In genomic region chr8:44709171-44709940, GRCm38 (mm10) we compare ENCODE assay signal across 13 mouse cellular contexts.
DNase-seq lines count a peak whose midpoint lies in the region; ATAC-seq and TF ChIP-seq lines count a peak whose summit lies in the region.
"Had no signal": no experiment of that assay in that cellular context is flagged by ENCODE, and none has a peak within 500 bp of the region (broad histone marks: within the 10 kb centered on the region; RNA-seq: fewer than 3 reads in every experiment).

No protein-coding gene starts in this region.

- H3K27ac ChIP-seq in limb, embryonic 11.5 days (replicated peaks; ENCODE audit: low read depth, low read length) = no peak overlapping the region
- H3K27ac ChIP-seq in limb, embryonic 10.5 days = no peak overlapping the region
- H3K27ac ChIP-seq in limb, embryonic 14.5 days (replicated peaks; ENCODE audit: low read depth, low read length) = no peak overlapping the region
- H3K27ac ChIP-seq: gastrocnemius, adult 2 months; heart, adult 2 months; liver, embryonic 12.5 days had no signal

- H3K4me2 ChIP-seq in limb, embryonic 11.5 days (ENCODE audit: low read depth, severe bottlenecking) = no peak overlapping the region; the same call in 1 of the 2 replicates
- H3K4me2 ChIP-seq in limb, embryonic 14.5 days (replicated peaks; ENCODE audit: low read depth, low read length, severe bottlenecking) = no peak overlapping the region
- H3K4me2 ChIP-seq: liver, embryonic 12.5 days had no signal

- DNase-seq in embryo, embryonic 10.5 days (ENCODE audit: low spot score) = peak; percentile 36
- no peak for DNase-seq in embryo, embryonic 10 days (ENCODE audit: low spot score)
- DNase-seq in limb, embryonic 11.5 days (ENCODE audit: low spot score) = no peak
- DNase-seq in limb, embryonic 10.5 days (ENCODE audit: low spot score) = no peak
- DNase-seq in brain, embryonic 14.5 days (ENCODE audit: low read depth) = peak; percentile 50
- DNase-seq in limb, embryonic 14.5 days (ENCODE audit: low spot score) = peak; percentile 75
- DNase-seq in right cerebral cortex, postnatal 4 days = no peak
- DNase-seq in gastrocnemius, postnatal 10 days = no peak
- DNase-seq: cerebellum, adult 2 months; gastrocnemius, adult 2 months; heart, adult 2 months; heart, postnatal 10 days had no signal

- no peak overlapping the region for H3K4me3 ChIP-seq in limb, embryonic 11.5 days (ENCODE audit: low read depth, low read length)
- H3K4me3 ChIP-seq in limb, embryonic 10.5 days = no peak overlapping the region
- no peak overlapping the region for H3K4me3 ChIP-seq in limb, embryonic 14.5 days (replicated peaks; ENCODE audit: low read length)
- H3K4me3 ChIP-seq: gastrocnemius, adult 2 months; heart, adult 2 months; liver, embryonic 12.5 days had no signal

- no peaks in the 10 kb centered on the region for H3K9me3 ChIP-seq in limb, embryonic 11.5 days (ENCODE audit: control insufficient read depth, low read length)
- H3K9me3 ChIP-seq in limb, embryonic 10.5 days (replicated peaks) = no peaks in the 10 kb centered on the region
- no peaks in the 10 kb centered on the region for H3K9me3 ChIP-seq in limb, embryonic 14.5 days (ENCODE audit: control insufficient read depth, low read length)
- H3K9me3 ChIP-seq: liver, embryonic 12.5 days had no signal

- no peaks in the 10 kb centered on the region for H3K36me3 ChIP-seq in limb, embryonic 11.5 days (ENCODE audit: control insufficient read depth, insufficient read depth, low read length)
- no peaks in the 10 kb centered on the region for H3K36me3 ChIP-seq in limb, embryonic 10.5 days
- no peaks in the 10 kb centered on the region for H3K36me3 ChIP-seq in limb, embryonic 14.5 days (ENCODE audit: control insufficient read depth, insufficient read depth, low read length)
- H3K36me3 ChIP-seq: liver, embryonic 12.5 days had no signal

- TF ChIP-seq POLR2A in brain, embryonic 14.5 days (IDR thresholded peaks at IDR 0.05; ENCODE audit: borderline replicate concordance, extremely low read depth, insufficient read depth, insufficient read length, poor library complexity, severe bottlenecking) = no peak
- TF ChIP-seq POLR2A in limb, embryonic 14.5 days (IDR thresholded peaks at IDR 0.05; ENCODE audit: borderline replicate concordance, extremely low read depth, insufficient read depth, insufficient read length) = no peak

- TF ChIP-seq CTCF in brain, embryonic 14.5 days (IDR thresholded peaks at IDR 0.05; ENCODE audit: borderline replicate concordance, extremely low read depth, insufficient read depth, insufficient read length) = no peak

- WGBS in limb, embryonic 11.5 days = 5% methylated on average over 6 of the region's 6 CpGs
- WGBS in limb, embryonic 10.5 days = 22% methylated on average over 6 of the region's 6 CpGs
- 10% methylated on average over 6 of the region's 6 CpGs for WGBS in limb, embryonic 14.5 days

- no peaks in the 10 kb centered on the region for H3K27me3 ChIP-seq in limb, embryonic 11.5 days (ENCODE audit: control insufficient read depth, insufficient read depth, low read length)
- no peaks in the 10 kb centered on the region for H3K27me3 ChIP-seq in limb, embryonic 10.5 days (ENCODE audit: low read depth, poor library complexity, severe bottlenecking)
- no peaks in the 10 kb centered on the region for H3K27me3 ChIP-seq in limb, embryonic 14.5 days (ENCODE audit: control insufficient read depth, insufficient read depth, low read length)
- H3K27me3 ChIP-seq: liver, embryonic 12.5 days had no signal

- ATAC-seq in limb, embryonic 11.5 days (ENCODE audit: insufficient number of reproducible peaks, low FRiP score, low TSS enrichment, low read depth) = peak; percentile 35; the same call in 1 of the 2 replicates
- no peak for ATAC-seq in limb, embryonic 14.5 days (ENCODE audit: low FRiP score, low read depth)
- ATAC-seq: liver, embryonic 12.5 days had no signal

- H3K4me1 ChIP-seq in limb, embryonic 11.5 days (ENCODE audit: control insufficient read depth, insufficient read depth, low read length) = peaks cover 7% of the 10 kb centered on the region; the same call in 1 of the 2 replicates
- peaks cover 25% of the 10 kb centered on the region for H3K4me1 ChIP-seq in limb, embryonic 10.5 days
- H3K4me1 ChIP-seq in limb, embryonic 14.5 days (ENCODE audit: control insufficient read depth, insufficient read depth, low read length) = peaks cover 9% of the 10 kb centered on the region
- H3K4me1 ChIP-seq: liver, embryonic 12.5 days had no signal

- no peak overlapping the region for H3K9ac ChIP-seq in limb, embryonic 11.5 days (ENCODE audit: low read length)
- no peak overlapping the region for H3K9ac ChIP-seq in limb, embryonic 14.5 days (ENCODE audit: low read depth, low read length, severe bottlenecking)
- H3K9ac ChIP-seq: liver, embryonic 12.5 days had no signal

Comparison
In these comparisons a context has a peak if more than half of its experiments do, and no peak if none do; other contexts are left out.
1. DNase-seq: peak in embryo, embryonic 10.5 days (single experiment), brain, embryonic 14.5 days (single experiment) and limb, embryonic 14.5 days (single experiment); none in embryo, embryonic 10 days (single experiment), limb, embryonic 11.5 days (single experiment), limb, embryonic 10.5 days (single experiment), right cerebral cortex, postnatal 4 days (single experiment) and gastrocnemius, postnatal 10 days (single experiment).